Mouse (Mus musculus): ENCODE results near the gene Ndufs3. TPM values are rescaled to one million over a fixed set of nuclear protein-coding genes. Genes with fewer than 3 reads are reported as not detected.

Ndufs3 gene
- polyA plus RNA-seq, 1 experiment from 2014 or later = 190 TPM

Other genes starting within 250 kb of the Ndufs3 start
- 57.6 and 64.1 TPM in 2 replicates for gene Nup160, start 227.6 kb downstream of the Ndufs3 start, polyA plus RNA-seq (2014; fragmentation: Nextera tagmentation; extraction: Ambion mirVana)
- gene Fnbp4, start 159.5 kb downstream of the Ndufs3 start, polyA plus RNA-seq (2014; fragmentation: Nextera tagmentation; extraction: Ambion mirVana) = 137 and 146 TPM in 2 replicates
- 0.89 and 0.96 TPM in 2 replicates for gene Agbl2, start 122.1 kb downstream of the Ndufs3 start, polyA plus RNA-seq (2014; fragmentation: Nextera tagmentation; extraction: Ambion mirVana)
- 247 and 256 TPM in 2 replicates for gene Mtch2, start 57.7 kb downstream of the Ndufs3 start, polyA plus RNA-seq (2014; fragmentation: Nextera tagmentation; extraction: Ambion mirVana)
- gene C1qtnf4, start 19.0 kb downstream of the Ndufs3 start, polyA plus RNA-seq (2014; fragmentation: Nextera tagmentation; extraction: Ambion mirVana) = 11.3 and 15.6 TPM in 2 replicates
- 48.0 and 56.0 TPM in 2 replicates for gene Kbtbd4, start 87 bp downstream of the Ndufs3 start, polyA plus RNA-seq (2014; fragmentation: Nextera tagmentation; extraction: Ambion mirVana)
- 119 TPM in 2 replicates for gene Celf1, start 35.6 kb upstream of the Ndufs3 start, polyA plus RNA-seq (2014; fragmentation: Nextera tagmentation; extraction: Ambion mirVana)
- 3.1 and 5.0 TPM in 2 replicates for gene Rapsn, start 130.8 kb upstream of the Ndufs3 start, polyA plus RNA-seq (2014; fragmentation: Nextera tagmentation; extraction: Ambion mirVana)
- gene Psmc3, start 149.2 kb upstream of the Ndufs3 start, polyA plus RNA-seq (2014; fragmentation: Nextera tagmentation; extraction: Ambion mirVana) = 354 and 371 TPM in 2 replicates
- 23.3 and 23.6 TPM in 2 replicates for gene Slc39a13, start 165.6 kb upstream of the Ndufs3 start, polyA plus RNA-seq (2014; fragmentation: Nextera tagmentation; extraction: Ambion mirVana)
- gene Spi1, start 177.6 kb upstream of the Ndufs3 start, polyA plus RNA-seq (2014; fragmentation: Nextera tagmentation; extraction: Ambion mirVana) = 2.2 and 4.9 TPM in 2 replicates
- gene Mybpc3, start 213.3 kb upstream of the Ndufs3 start, polyA plus RNA-seq (2014; fragmentation: Nextera tagmentation; extraction: Ambion mirVana) = not detected in 2 replicates

Data from forebrain, embryonic 11.5 days (tissue).